Mouse (Mus musculus): ENCODE results near the gene Grb10. TPM values are rescaled to one million over a fixed set of nuclear protein-coding genes. Genes with fewer than 3 reads are reported as not detected.

Gene Grb10
- polyA plus RNA-seq, 1 experiment from 2014 or later: 347 TPM

GRCm38 (mm10) chr11:12025756-12026593 lies 12.5 kb downstream of the Grb10 start:
- no peak overlapping the region for H3K27ac ChIP-seq
- H3K9me3 ChIP-seq: peaks cover 13% of the 10 kb centered on the region
- peaks cover 26% of the 10 kb centered on the region for H3K36me3 ChIP-seq
- H3K27me3 ChIP-seq (replicated peaks): peaks cover 66% of the 10 kb centered on the region
- ATAC-seq: peak; percentile 94
- H3K4me2 ChIP-seq (replicated peaks): peak overlapping the region; percentile 60
- 0 out of 2 replicates have a peak, but pooled peaks cover 3% of the 10 kb centered on the region for H3K4me1 ChIP-seq (replicated peaks)
- H3K4me3 ChIP-seq (replicated peaks): peak overlapping the region; percentile 10
- WGBS: 56% methylated on average over 108 of the region's 108 CpGs
- H3K9ac ChIP-seq: no peak overlapping the region

- Histone ChIP-seq H3K4me2 (replicated peaks) (no peak overlapping the region), H3K36me3 (peaks cover 26% of the 10 kb centered on the region), H3K9ac (no peak overlapping the region), H3K4me3 (replicated peaks) (no peak overlapping the region), H3K4me1 (replicated peaks) (0 out of 2 replicates have a peak, but pooled peaks cover 3% of the 10 kb centered on the region), H3K27ac (no peak overlapping the region), H3K9me3 (peaks cover 13% of the 10 kb centered on the region), H3K27me3 (replicated peaks) (peaks cover 66% of the 10 kb centered on the region)
- WGBS: 53% methylated on average over 32 of the region's 32 CpGs
- peak; percentile 77 for ATAC-seq
Observed at GRCm38 (mm10) chr11:12025392-12025755, 13.1 kb downstream of the Grb10 start.

- peaks cover 13% of the 10 kb centered on the region; the same call in 1 of the 2 replicates for H3K9me3 ChIP-seq
- peaks cover 66% of the 10 kb centered on the region for H3K27me3 ChIP-seq (replicated peaks)
- H3K36me3 ChIP-seq: peaks cover 21% of the 10 kb centered on the region
- no peak overlapping the region for H3K4me2 ChIP-seq (replicated peaks)
- 0 out of 2 replicates have a peak, but pooled peaks cover 3% of the 10 kb centered on the region for H3K4me1 ChIP-seq (replicated peaks)
- H3K9ac ChIP-seq: no peak overlapping the region
- H3K4me3 ChIP-seq (replicated peaks): no peak overlapping the region
- whole genome bisulfite sequencing: 60% methylated on average over 3 of the region's 3 CpGs
- ATAC-seq: no peak
- H3K27ac ChIP-seq: no peak overlapping the region
Observed at GRCm38 (mm10) chr11:12023051-12023450, 15.4 kb downstream of the Grb10 start.

GRCm38 (mm10) chr11:12019651-12020050 lies 18.8 kb downstream of the Grb10 start:
- no peak for ATAC-seq
- no peaks in the 10 kb centered on the region for H3K9me3 ChIP-seq
- H3K4me2 ChIP-seq (replicated peaks): no peak overlapping the region
- H3K4me1 ChIP-seq (replicated peaks): no peaks in the 10 kb centered on the region
- no peak overlapping the region for H3K27ac ChIP-seq
- 75% methylated on average over 1 of the region's 1 CpGs for WGBS
- H3K9ac ChIP-seq: no peak overlapping the region
- no peaks in the 10 kb centered on the region; the same call in 1 of the 2 replicates for H3K36me3 ChIP-seq
- H3K27me3 ChIP-seq (replicated peaks): peaks cover 51% of the 10 kb centered on the region
- no peak overlapping the region for H3K4me3 ChIP-seq (replicated peaks)

GRCm38 (mm10) chr11:12018604-12019003 lies 19.9 kb downstream of the Grb10 start:
- peaks cover 43% of the 10 kb centered on the region for H3K27me3 ChIP-seq (replicated peaks)
- no peaks in the 10 kb centered on the region for H3K9me3 ChIP-seq
- H3K27ac ChIP-seq: no peak overlapping the region
- ATAC-seq: no peak
- H3K36me3 ChIP-seq: no peaks in the 10 kb centered on the region
- H3K4me2 ChIP-seq (replicated peaks): no peak overlapping the region
- H3K4me3 ChIP-seq (replicated peaks): no peak overlapping the region
- H3K4me1 ChIP-seq (replicated peaks): no peaks in the 10 kb centered on the region
- no peak overlapping the region for H3K9ac ChIP-seq
- WGBS: 82% methylated on average over 4 of the region's 4 CpGs

- Histone ChIP-seq H3K4me2 (replicated peaks) (no peak overlapping the region), H3K36me3 (no peaks in the 10 kb centered on the region), H3K27ac (no peak overlapping the region), H3K9me3 (no peaks in the 10 kb centered on the region), H3K4me3 (replicated peaks) (no peak overlapping the region), H3K4me1 (replicated peaks) (no peaks in the 10 kb centered on the region), H3K9ac (no peak overlapping the region), H3K27me3 (replicated peaks) (no peaks in the 10 kb centered on the region)
- WGBS: 69% methylated on average over 3 of the region's 3 CpGs
- ATAC-seq: peak; percentile 47; the same call in 1 of the 2 replicates
Observed at GRCm38 (mm10) chr11:12010084-12010483, 28.4 kb downstream of the Grb10 start.

GRCm38 (mm10) chr11:12000293-12000910 lies 38.1 kb downstream of the Grb10 start:
- no peak overlapping the region for H3K4me2 ChIP-seq (replicated peaks)
- H3K4me1 ChIP-seq (replicated peaks): 0 out of 2 replicates have a peak, but pooled peaks cover 3% of the 10 kb centered on the region
- H3K36me3 ChIP-seq: peaks cover 3% of the 10 kb centered on the region; the same call in 1 of the 2 replicates
- no peaks in the 10 kb centered on the region for H3K27me3 ChIP-seq (replicated peaks)
- no peaks in the 10 kb centered on the region for H3K9me3 ChIP-seq
- no peak overlapping the region for H3K27ac ChIP-seq
- 88% methylated on average over 4 of the region's 4 CpGs for WGBS
- ATAC-seq: no peak
- no peak overlapping the region for H3K4me3 ChIP-seq (replicated peaks)
- H3K9ac ChIP-seq: no peak overlapping the region

GRCm38 (mm10) chr11:11998881-11999280 lies 39.6 kb downstream of the Grb10 start:
- Histone ChIP-seq H3K27ac (no peak overlapping the region), H3K4me3 (replicated peaks) (no peak overlapping the region), H3K4me2 (replicated peaks) (no peak overlapping the region), H3K36me3 (peaks cover 3% of the 10 kb centered on the region; the same call in 1 of the 2 replicates), H3K4me1 (replicated peaks) (0 out of 2 replicates have a peak, but pooled peaks cover 3% of the 10 kb centered on the region), H3K9ac (no peak overlapping the region), H3K9me3 (no peaks in the 10 kb centered on the region), H3K27me3 (replicated peaks) (no peaks in the 10 kb centered on the region)
- 67% methylated on average over 3 of the region's 3 CpGs for WGBS
- no peak for ATAC-seq

GRCm38 (mm10) chr11:11997045-11997444 lies 41.4 kb downstream of the Grb10 start:
- no peak for ATAC-seq

GRCm38 (mm10) chr11:11995371-11995770 lies 43.1 kb downstream of the Grb10 start:
- H3K4me1 ChIP-seq (replicated peaks): 0 out of 2 replicates have a peak, but pooled peaks cover 3% of the 10 kb centered on the region
- no peak overlapping the region for H3K9ac ChIP-seq
- H3K4me3 ChIP-seq (replicated peaks): no peak overlapping the region
- 94% methylated on average over 1 of the region's 1 CpGs for WGBS
- no peaks in the 10 kb centered on the region for H3K27me3 ChIP-seq (replicated peaks)
- no peaks in the 10 kb centered on the region for H3K36me3 ChIP-seq
- no peak for ATAC-seq
- no peak overlapping the region for H3K27ac ChIP-seq
- no peaks in the 10 kb centered on the region for H3K9me3 ChIP-seq
- no peak overlapping the region for H3K4me2 ChIP-seq (replicated peaks)

More at GRCm38 (mm10) chr11:11997045-11997444, 41.4 kb downstream of the Grb10 start:
- no peak overlapping the region for H3K27ac ChIP-seq
- no peak overlapping the region for H3K9ac ChIP-seq
- H3K4me3 ChIP-seq (replicated peaks): no peak overlapping the region
- H3K9me3 ChIP-seq: no peaks in the 10 kb centered on the region
- WGBS: 54% methylated on average over 1 of the region's 1 CpGs
- peaks cover 3% of the 10 kb centered on the region; the same call in 1 of the 2 replicates for H3K36me3 ChIP-seq
- H3K4me1 ChIP-seq (replicated peaks): 0 out of 2 replicates have a peak, but pooled peaks cover 3% of the 10 kb centered on the region
- no peaks in the 10 kb centered on the region for H3K27me3 ChIP-seq (replicated peaks)
- H3K4me2 ChIP-seq (replicated peaks): no peak overlapping the region

GRCm38 (mm10) chr11:11993807-11994206 lies 44.7 kb downstream of the Grb10 start:
- no peak overlapping the region for H3K9ac ChIP-seq
- H3K27ac ChIP-seq: no peak overlapping the region
- no peak overlapping the region for H3K4me3 ChIP-seq (replicated peaks)
- no peaks in the 10 kb centered on the region for H3K9me3 ChIP-seq
- 79% methylated on average over 5 of the region's 5 CpGs for WGBS
- no peak overlapping the region for H3K4me2 ChIP-seq (replicated peaks)
- no peaks in the 10 kb centered on the region for H3K27me3 ChIP-seq (replicated peaks)
- H3K36me3 ChIP-seq: no peaks in the 10 kb centered on the region
- no peak for ATAC-seq
- 0 out of 2 replicates have a peak, but pooled peaks cover 2% of the 10 kb centered on the region for H3K4me1 ChIP-seq (replicated peaks)

- WGBS: 70% methylated on average over 2 of the region's 2 CpGs
Observed at GRCm38 (mm10) chr11:11993183-11993582, 45.3 kb downstream of the Grb10 start.

More at GRCm38 (mm10) chr11:11993183-11993582, 45.3 kb downstream of the Grb10 start:
- Histone ChIP-seq H3K4me3 (replicated peaks) (no peak overlapping the region), H3K36me3 (no peaks in the 10 kb centered on the region), H3K27me3 (replicated peaks) (no peaks in the 10 kb centered on the region), H3K27ac (no peak overlapping the region), H3K9ac (no peak overlapping the region), H3K9me3 (no peaks in the 10 kb centered on the region), H3K4me2 (replicated peaks) (no peak overlapping the region), H3K4me1 (replicated peaks) (no peaks in the 10 kb centered on the region)
- ATAC-seq: no peak

All from intestine, embryonic 15.5 days (tissue).